Mouse (Mus musculus): ENCODE measurements at regions not wholly inside any gene's neighbourhood (a gene's known extent, or its start where the extent isn't known, plus 50 kb on each side); places are given as distances from the start of the nearest gene placed in this dataset.
A peak's percentile ranks its signal among the peaks of the same experiment; 100 is the strongest.

- no peak for DNase-seq (ENCODE audit: low spot score)
Observed at GRCm38 (mm10) chr9:51523471-51523870, 194.8 kb upstream of the 1810046K07Rik start.

- DNase-seq (ENCODE audit: low spot score): no peak
Observed at GRCm38 (mm10) chr9:51525906-51526305, 197.2 kb upstream of the 1810046K07Rik start.

- DNase-seq (ENCODE audit: low spot score): no peak
Observed at GRCm38 (mm10) chr9:51538894-51539293, 210.2 kb upstream of the 1810046K07Rik start.

- DNase-seq (ENCODE audit: low spot score): no peak
Observed at GRCm38 (mm10) chr9:51541940-51542339, 213.2 kb upstream of the 1810046K07Rik start.

- no peak for DNase-seq (ENCODE audit: low spot score)
Observed at GRCm38 (mm10) chr9:51572040-51572439, 193.1 kb upstream of the Arhgap20 start.

- no peak for DNase-seq (ENCODE audit: low spot score)
Observed at GRCm38 (mm10) chr9:51581601-51582000, 183.5 kb upstream of the Arhgap20 start.

GRCm38 (mm10) chr9:51593707-51594106 is 171.4 kb upstream of the Arhgap20 start:
- DNase-seq (ENCODE audit: low spot score): no peak

GRCm38 (mm10) chr9:51598706-51599105 is 166.4 kb upstream of the Arhgap20 start:
- DNase-seq (ENCODE audit: low spot score): peak; percentile 6

GRCm38 (mm10) chr9:51608158-51608557 is 157.0 kb upstream of the Arhgap20 start:
- no peak for DNase-seq (ENCODE audit: low spot score)

GRCm38 (mm10) chr9:51608697-51609456 is 156.3 kb upstream of the Arhgap20 start:
- DNase-seq (ENCODE audit: low spot score): no peak

GRCm38 (mm10) chr9:51626156-51626555 is 139.0 kb upstream of the Arhgap20 start:
- DNase-seq (ENCODE audit: low spot score): no peak

- DNase-seq (ENCODE audit: low spot score): no peak
Observed at GRCm38 (mm10) chr9:51636097-51636496, 129.0 kb upstream of the Arhgap20 start.

- no peak for DNase-seq (ENCODE audit: low spot score)
Observed at GRCm38 (mm10) chr9:51636559-51637127, 128.5 kb upstream of the Arhgap20 start.

- no peak for DNase-seq (ENCODE audit: low spot score)
Observed at GRCm38 (mm10) chr9:51637131-51637920, 127.8 kb upstream of the Arhgap20 start.

GRCm38 (mm10) chr9:51641706-51642105 is 123.4 kb upstream of the Arhgap20 start:
- peak; percentile 8 for DNase-seq (ENCODE audit: low spot score)

- DNase-seq (ENCODE audit: low spot score): no peak
Observed at GRCm38 (mm10) chr9:51645426-51645825, 119.7 kb upstream of the Arhgap20 start.

- DNase-seq (ENCODE audit: low spot score): no peak
Observed at GRCm38 (mm10) chr9:51653376-51654292, 111.5 kb upstream of the Arhgap20 start.

- DNase-seq (ENCODE audit: low spot score): no peak
Observed at GRCm38 (mm10) chr9:51654645-51655044, 110.5 kb upstream of the Arhgap20 start.

GRCm38 (mm10) chr9:51657796-51658195 is 107.3 kb upstream of the Arhgap20 start:
- no peak for DNase-seq (ENCODE audit: low spot score)

GRCm38 (mm10) chr9:51660908-51661874 is 103.9 kb upstream of the Arhgap20 start:
- DNase-seq (ENCODE audit: low spot score): peak; percentile 69

GRCm38 (mm10) chr9:51661911-51662310 is 103.2 kb upstream of the Arhgap20 start:
- DNase-seq (ENCODE audit: low spot score): no peak
